Mouse (Mus musculus): ENCODE results near the gene Gm3629.
"Not testable (repeated sequence)": the region's sequence is repeated elsewhere in the genome, so short reads cannot be mapped to it uniquely, and the experiment has no call there.

Gm3629 gene

GRCm38 (mm10) chr14:6590513-6590912, at the start of gene Gm3629:
Gm3629 (minus strand) TSS chr14:6590613.
- not testable (repeated sequence) for DNase-seq

DNA sequence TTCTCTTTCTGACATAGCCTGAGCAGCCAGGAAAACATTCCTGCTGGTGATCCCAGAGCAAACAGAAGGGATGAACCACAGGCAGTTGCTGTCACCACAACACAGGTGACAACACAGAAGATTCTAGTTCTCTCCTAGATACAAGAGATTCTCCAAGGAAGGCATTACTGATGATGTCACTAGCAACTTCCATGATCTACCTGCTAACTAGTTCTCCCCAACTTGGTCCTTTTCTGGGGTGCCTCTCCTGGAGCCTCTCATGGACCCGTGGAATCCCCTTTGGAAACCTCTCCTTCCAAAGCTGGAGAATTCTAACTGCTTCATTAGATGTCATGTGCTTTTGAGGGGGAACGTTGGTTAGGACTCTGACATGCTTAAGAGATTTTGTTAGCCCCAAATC, 31.9 kb upstream of the Gm3629 start, which contains the start of gene Gm3460:
TSS of gene Gm3460 (minus strand) at position 101 of the 400 bp plus-strand sequence.
- DNase-seq, result not testable (repeated sequence)

DNA sequence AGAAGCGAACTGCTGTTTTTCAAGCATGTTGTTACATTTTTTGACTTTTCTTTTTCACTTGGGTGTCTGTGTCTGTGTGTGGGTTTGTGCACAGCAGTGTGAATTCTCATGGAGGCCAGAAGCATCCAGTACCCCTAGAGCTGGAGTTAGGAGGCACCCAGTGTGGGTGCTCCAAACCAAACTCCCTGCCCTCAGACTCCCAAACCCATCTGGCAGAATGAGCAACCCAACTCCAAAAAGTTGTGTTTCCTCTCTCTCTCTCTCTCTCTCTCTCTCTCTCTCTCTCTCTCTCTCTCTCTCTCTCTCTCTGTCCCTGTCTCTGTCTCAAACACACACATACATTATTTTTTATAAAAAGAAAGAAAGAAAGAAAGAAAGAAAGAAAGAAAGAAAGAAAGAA, 16.0 kb upstream of the Gm3629 start:
- DNase-seq, result peak; percentile 2

GRCm38 (mm10) chr14:6605004-6605403, 14.6 kb upstream of the Gm3629 start:
- peak; percentile 31 for DNase-seq

DNA sequence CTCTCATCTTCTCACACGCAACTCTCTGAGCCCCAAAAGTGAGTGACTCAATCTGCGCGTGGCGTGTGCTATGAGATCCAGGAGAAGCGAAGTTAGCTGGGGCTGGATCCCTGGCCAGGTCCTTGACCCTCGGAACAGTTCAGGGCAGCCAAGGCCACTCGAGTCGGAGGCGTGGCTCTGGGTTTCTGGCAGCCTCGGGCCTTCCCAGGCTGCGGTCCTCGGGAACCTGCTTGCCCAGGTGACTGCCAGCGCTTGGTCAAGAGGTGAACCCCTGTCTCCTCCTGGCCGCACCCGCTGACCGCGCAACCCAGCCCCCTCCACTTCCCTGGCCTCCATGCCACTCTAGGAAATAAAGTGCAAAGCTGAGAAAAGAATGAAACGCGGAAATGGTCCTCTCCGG, 14.1 kb upstream of the Gm3629 start:
- peak; percentile 2 for DNase-seq

DNA sequence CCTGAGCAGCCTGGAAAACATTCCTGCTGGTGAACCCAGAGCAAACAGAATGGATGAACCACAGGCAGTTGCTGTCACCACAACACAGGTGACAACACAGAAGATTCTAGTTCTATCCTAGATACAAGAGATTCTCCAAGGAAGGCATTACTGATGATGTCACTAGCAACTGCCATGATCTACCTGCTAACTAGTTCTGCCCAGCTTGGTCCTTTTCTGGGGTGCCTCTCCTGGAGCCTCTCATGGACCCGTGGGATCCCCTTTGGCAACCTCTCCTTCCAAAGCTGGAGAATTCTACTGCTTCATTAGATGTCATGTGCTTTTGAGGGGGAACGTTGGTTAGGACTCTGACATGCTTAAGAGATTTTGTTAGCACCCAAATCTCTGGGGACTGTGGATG, 53.2 kb downstream of the Gm3629 start, which contains the start of gene Gm8356:
TSS of gene Gm8356 (minus strand) at position 101 of the 400 bp plus-strand sequence.
- not testable (repeated sequence) for DNase-seq

Measured in right cerebral cortex, postnatal 14 days (tissue).